Mouse (Mus musculus): ENCODE measurements around the gene Enho.

- no peak for TF ChIP-seq CTCF (conservative IDR thresholded peaks at IDR 0.05; ENCODE audit: low read length)
- no peak for TF ChIP-seq NANOG (IDR thresholded peaks at IDR 0.05; ENCODE audit: borderline replicate concordance, low read length)
- no peak for TF ChIP-seq POU5F1 (IDR thresholded peaks at IDR 0.05; ENCODE audit: borderline replicate concordance, low read length)
These were observed 22.6 kb upstream of the Enho start for GRCm38 (mm10) chr4:41662723-41663122.
